Mouse (Mus musculus): ENCODE measurements around the gene Trim3. TPM values are rescaled to one million over a fixed set of nuclear protein-coding genes. Genes with fewer than 3 reads are reported as not detected.

Trim3 gene
- polyA plus RNA-seq, 2 experiments: 35.1 to 68.3 TPM

GRCm38 (mm10) chr7:105568988-105569471 lies 64.3 kb downstream of the Trim3 start:
- no peak for TF ChIP-seq POLR2A (IDR thresholded peaks at IDR 0.05; ENCODE audit: borderline replicate concordance, extremely low read depth, insufficient read depth, insufficient read length)
- DNase-seq (ENCODE audit: low spot score): peak; percentile 13
- Histone ChIP-seq H3K4me1 (ENCODE audit: control insufficient read depth, insufficient read depth, low read length) (peaks cover 18% of the 10 kb centered on the region), H3K36me3 (ENCODE audit: control insufficient read depth, insufficient read depth, low read length) (peaks cover 50% of the 10 kb centered on the region), H3K27ac (replicated peaks; ENCODE audit: low read depth, low read length) (no peak overlapping the region), H3K4me3 (replicated peaks; ENCODE audit: low read length) (no peak overlapping the region), H3K9ac (ENCODE audit: low read depth, low read length, severe bottlenecking) (no peak overlapping the region), H3K4me2 (replicated peaks; ENCODE audit: low read depth, low read length, severe bottlenecking) (no peak overlapping the region), H3K27me3 (ENCODE audit: control insufficient read depth, insufficient read depth, low read length) (no peaks in the 10 kb centered on the region), H3K9me3 (ENCODE audit: control insufficient read depth, low read length) (no peaks in the 10 kb centered on the region)
- ATAC-seq (ENCODE audit: low FRiP score, low read depth): peak; percentile 67
- 4% methylated on average over 6 of the region's 6 CpGs for WGBS

GRCm38 (mm10) chr7:105568583-105568982 lies 64.8 kb downstream of the Trim3 start:
- peaks cover 18% of the 10 kb centered on the region for H3K4me1 ChIP-seq (ENCODE audit: control insufficient read depth, insufficient read depth, low read length)
- H3K27ac ChIP-seq (replicated peaks; ENCODE audit: low read depth, low read length): no peak overlapping the region
- H3K27me3 ChIP-seq (ENCODE audit: control insufficient read depth, insufficient read depth, low read length): no peaks in the 10 kb centered on the region
- 37% methylated on average over 7 of the region's 7 CpGs for WGBS
- no peak overlapping the region for H3K4me3 ChIP-seq (replicated peaks; ENCODE audit: low read length)
- DNase-seq (ENCODE audit: low spot score): no peak
- H3K36me3 ChIP-seq (ENCODE audit: control insufficient read depth, insufficient read depth, low read length): peaks cover 48% of the 10 kb centered on the region
- ATAC-seq (ENCODE audit: low FRiP score, low read depth): no peak
- H3K4me2 ChIP-seq (replicated peaks; ENCODE audit: low read depth, low read length, severe bottlenecking): no peak overlapping the region
- H3K9me3 ChIP-seq (ENCODE audit: control insufficient read depth, low read length): no peaks in the 10 kb centered on the region
- no peak overlapping the region for H3K9ac ChIP-seq (ENCODE audit: low read depth, low read length, severe bottlenecking)
- TF ChIP-seq POLR2A (IDR thresholded peaks at IDR 0.05; ENCODE audit: borderline replicate concordance, extremely low read depth, insufficient read depth, insufficient read length): no peak

GRCm38 (mm10) chr7:105565071-105565836 lies 68.1 kb downstream of the Trim3 start:
- no peak for ATAC-seq (ENCODE audit: low FRiP score, low read depth)
- WGBS: 84% methylated on average over 17 of the region's 17 CpGs
- TF ChIP-seq POLR2A (IDR thresholded peaks at IDR 0.05; ENCODE audit: borderline replicate concordance, extremely low read depth, insufficient read depth, insufficient read length): no peak
- H3K27me3 ChIP-seq (ENCODE audit: control insufficient read depth, insufficient read depth, low read length): no peaks in the 10 kb centered on the region
- peaks cover 15% of the 10 kb centered on the region for H3K4me1 ChIP-seq (ENCODE audit: control insufficient read depth, insufficient read depth, low read length)
- H3K4me2 ChIP-seq (replicated peaks; ENCODE audit: low read depth, low read length, severe bottlenecking): no peak overlapping the region
- no peak overlapping the region for H3K27ac ChIP-seq (replicated peaks; ENCODE audit: low read depth, low read length)
- no peaks in the 10 kb centered on the region for H3K9me3 ChIP-seq (ENCODE audit: control insufficient read depth, low read length)
- no peak overlapping the region for H3K4me3 ChIP-seq (replicated peaks; ENCODE audit: low read length)
- H3K36me3 ChIP-seq (ENCODE audit: control insufficient read depth, insufficient read depth, low read length): peaks cover 61% of the 10 kb centered on the region
- no peak overlapping the region for H3K9ac ChIP-seq (ENCODE audit: low read depth, low read length, severe bottlenecking)
- DNase-seq (ENCODE audit: low spot score): no peak

GRCm38 (mm10) chr7:105563367-105563766 lies 70.0 kb downstream of the Trim3 start:
- Histone ChIP-seq H3K27me3 (ENCODE audit: control insufficient read depth, insufficient read depth, low read length) (no peaks in the 10 kb centered on the region), H3K36me3 (ENCODE audit: control insufficient read depth, insufficient read depth, low read length) (peaks cover 78% of the 10 kb centered on the region), H3K4me2 (replicated peaks; ENCODE audit: low read depth, low read length, severe bottlenecking) (no peak overlapping the region), H3K9ac (ENCODE audit: low read depth, low read length, severe bottlenecking) (no peak overlapping the region), H3K4me1 (ENCODE audit: control insufficient read depth, insufficient read depth, low read length) (no peaks in the 10 kb centered on the region), H3K27ac (replicated peaks; ENCODE audit: low read depth, low read length) (no peak overlapping the region), H3K9me3 (ENCODE audit: control insufficient read depth, low read length) (no peaks in the 10 kb centered on the region), H3K4me3 (replicated peaks; ENCODE audit: low read length) (no peak overlapping the region)
- DNase-seq (ENCODE audit: low spot score) (no peak), ATAC-seq (ENCODE audit: low FRiP score, low read depth) (no peak)
- no peak for TF ChIP-seq POLR2A (IDR thresholded peaks at IDR 0.05; ENCODE audit: borderline replicate concordance, extremely low read depth, insufficient read depth, insufficient read length)
- 87% methylated on average over 3 of the region's 3 CpGs for WGBS

- Histone ChIP-seq H3K27ac (replicated peaks; ENCODE audit: low read depth, low read length) (no peak overlapping the region), H3K9ac (ENCODE audit: low read depth, low read length, severe bottlenecking) (no peak overlapping the region), H3K36me3 (ENCODE audit: control insufficient read depth, insufficient read depth, low read length) (peaks cover 80% of the 10 kb centered on the region), H3K27me3 (ENCODE audit: control insufficient read depth, insufficient read depth, low read length) (no peaks in the 10 kb centered on the region), H3K4me1 (ENCODE audit: control insufficient read depth, insufficient read depth, low read length) (no peaks in the 10 kb centered on the region), H3K9me3 (ENCODE audit: control insufficient read depth, low read length) (no peaks in the 10 kb centered on the region), H3K4me3 (replicated peaks; ENCODE audit: low read length) (no peak overlapping the region), H3K4me2 (replicated peaks; ENCODE audit: low read depth, low read length, severe bottlenecking) (no peak overlapping the region)
- no peak for DNase-seq (ENCODE audit: low spot score)
- WGBS: 88% methylated on average over 3 of the region's 3 CpGs
- no peak for TF ChIP-seq POLR2A (IDR thresholded peaks at IDR 0.05; ENCODE audit: borderline replicate concordance, extremely low read depth, insufficient read depth, insufficient read length)
- ATAC-seq (ENCODE audit: low FRiP score, low read depth): no peak
Observed at GRCm38 (mm10) chr7:105562317-105562716, 71.1 kb downstream of the Trim3 start.

All from limb, embryonic 14.5 days (tissue).